Mouse (Mus musculus) duodenum, adult 2 months (tissue): Measurements from ENCODE around the gene Chchd5. TPM values are rescaled to one million over a fixed set of nuclear protein-coding genes. Genes with fewer than 3 reads are reported as not detected.

Source experiments
- polyA plus RNA-seq: library from polyadenylated mRNA; depleted of rRNA; stranded (reverse); fragments of >200 nt; gene quantifications from 2 replicates; pipeline ENCODE4 v1.2.3, GENCODE M21; 2012; ENCODE audit warnings: low replicate concordance; rRNA removed

Chchd5 gene
- 26.5 and 58.9 TPM in 2 replicates for polyA plus RNA-seq

DNA sequence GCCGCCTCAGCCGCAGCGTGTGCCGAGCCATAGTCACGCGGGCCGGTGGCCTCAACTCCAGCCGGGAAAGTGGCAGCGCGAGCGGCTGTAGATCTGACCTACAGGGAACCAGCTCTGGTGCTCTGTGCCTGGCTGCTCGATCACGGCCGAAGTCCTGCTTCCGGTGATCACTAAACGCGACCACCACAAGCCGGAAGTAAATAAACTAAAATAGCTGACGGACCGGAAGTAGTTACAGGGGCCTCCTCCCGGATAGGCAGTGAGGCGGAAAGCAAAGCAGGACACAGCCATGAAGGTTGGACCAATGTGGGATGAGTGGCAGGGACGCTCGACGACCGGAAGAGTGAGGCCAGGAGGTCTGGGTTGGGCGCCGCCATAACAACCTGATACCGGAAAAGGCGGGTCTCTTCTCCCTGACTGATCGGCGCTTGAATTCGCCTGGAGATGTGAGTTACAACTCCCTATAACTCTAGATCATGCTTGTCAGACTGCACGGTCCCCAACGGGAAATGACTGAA lies at the start of gene Chchd5:
TSS of gene Chchd5 (plus strand) at position 289 of the 518 bp plus-strand sequence.

DNA sequence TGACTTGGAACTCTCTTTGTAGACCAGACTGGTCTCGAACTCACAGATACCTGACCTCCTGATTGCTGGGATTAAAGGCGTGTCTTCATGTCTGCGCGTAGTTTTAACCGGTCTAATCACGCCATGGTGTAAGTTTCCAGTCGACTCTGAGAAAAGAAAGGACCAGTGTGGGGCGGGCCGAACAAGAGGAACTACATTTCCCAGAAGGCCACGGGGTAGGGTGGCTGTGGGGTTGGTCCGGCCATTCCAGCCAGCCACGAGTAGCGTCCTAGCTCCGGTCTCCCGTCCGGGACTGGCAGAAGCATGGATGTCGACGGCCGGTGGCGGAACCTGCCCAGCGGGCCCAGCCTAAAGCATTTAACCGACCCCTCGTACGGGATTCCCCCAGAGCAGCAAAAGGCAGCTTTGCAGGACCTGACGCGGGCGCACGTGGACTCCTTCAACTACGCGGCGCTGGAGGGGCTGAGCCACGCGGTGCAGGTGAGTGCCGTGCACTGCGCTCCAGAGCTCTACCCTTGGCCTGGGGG lies 28.7 kb upstream of the Chchd5 start, which contains the start of gene Polr1b:
TSS of gene Polr1b (plus strand) at position 212 of the 527 bp plus-strand sequence.

Other genes with a start within 250 kb of the Chchd5 start
- gene Zc3h8, start 185.6 kb upstream of the Chchd5 start, polyA plus RNA-seq: 0.18 and 0.53 TPM in 2 replicates
- 0.39 and 1.6 TPM in 2 replicates for gene Zc3h6, start 162.3 kb upstream of the Chchd5 start, polyA plus RNA-seq
- 2.2 and 2.5 TPM in 2 replicates for gene Gm10762, start 162.0 kb upstream of the Chchd5 start, polyA plus RNA-seq
- gene Vinac1, start 81.5 kb upstream of the Chchd5 start, polyA plus RNA-seq: 0.07 TPM in 1 of 2 replicates, not detected in the other
- gene Ttl, start 63.8 kb upstream of the Chchd5 start, polyA plus RNA-seq: 1.00 and 2.2 TPM in 2 replicates
- gene Polr1b, start 28.7 kb upstream of the Chchd5 start, polyA plus RNA-seq: 7.0 and 13.4 TPM in 2 replicates
- gene Slc20a1, start 69.1 kb downstream of the Chchd5 start, polyA plus RNA-seq: 5.7 and 6.9 TPM in 2 replicates
- gene Ckap2l, start 167.5 kb downstream of the Chchd5 start, polyA plus RNA-seq: 0.55 and 0.68 TPM in 2 replicates
- 0.15 TPM in 1 of 2 replicates, not detected in the other for gene Il1a, start 180.3 kb downstream of the Chchd5 start, polyA plus RNA-seq
- 0.11 and 0.88 TPM in 2 replicates for gene Il1b, start 241.4 kb downstream of the Chchd5 start, polyA plus RNA-seq